Mouse (Mus musculus) kidney, adult 18-20 months (tissue): ENCODE results near the gene Sele.
"Not testable (repeated sequence)": the region's sequence is repeated elsewhere in the genome, so short reads cannot be mapped to it uniquely, and the experiment has no call there.

ENCODE experiments used
- DNase-seq: peaks from one replicate; pipeline ENCODE4 v3.0.0; 2021

Gene Sele

GRCm38 (mm10) chr1:164047934-164048333 lies at the start of gene Sele:
Gene Sele, plus strand, starts transcription at chr1:164048234.
- DNase-seq = no peak

- no peak for DNase-seq
These were observed 46.1 kb upstream of the Sele start for GRCm38 (mm10) chr1:164001831-164002452.

- no peak for DNase-seq
These were observed 43.7 kb upstream of the Sele start for GRCm38 (mm10) chr1:164004311-164004710.

DNA sequence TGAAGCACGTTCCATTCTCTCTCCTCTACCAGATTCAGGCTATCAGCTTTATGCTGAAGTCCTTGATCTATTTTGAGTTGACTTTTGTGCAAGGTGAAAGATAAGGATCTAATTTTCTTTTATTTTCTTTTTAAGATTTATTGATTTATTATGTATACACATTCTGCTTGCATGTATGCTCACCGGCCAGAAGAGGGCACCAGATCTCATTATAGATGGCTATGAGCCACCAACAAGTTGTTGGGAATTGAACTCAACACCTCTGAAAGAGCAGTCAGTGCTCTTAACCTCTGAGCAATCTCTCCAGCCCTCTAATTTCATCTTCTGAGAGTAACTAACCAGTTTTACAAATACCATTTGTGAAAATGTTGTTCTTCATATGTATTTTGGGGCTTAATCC lies 38.8 kb upstream of the Sele start:
- DNase-seq = no peak

- no peak for DNase-seq
These were observed 33.4 kb upstream of the Sele start for GRCm38 (mm10) chr1:164014616-164015015.

GRCm38 (mm10) chr1:164018221-164018896 lies 29.7 kb upstream of the Sele start:
- DNase-seq = peak; percentile 3

DNA sequence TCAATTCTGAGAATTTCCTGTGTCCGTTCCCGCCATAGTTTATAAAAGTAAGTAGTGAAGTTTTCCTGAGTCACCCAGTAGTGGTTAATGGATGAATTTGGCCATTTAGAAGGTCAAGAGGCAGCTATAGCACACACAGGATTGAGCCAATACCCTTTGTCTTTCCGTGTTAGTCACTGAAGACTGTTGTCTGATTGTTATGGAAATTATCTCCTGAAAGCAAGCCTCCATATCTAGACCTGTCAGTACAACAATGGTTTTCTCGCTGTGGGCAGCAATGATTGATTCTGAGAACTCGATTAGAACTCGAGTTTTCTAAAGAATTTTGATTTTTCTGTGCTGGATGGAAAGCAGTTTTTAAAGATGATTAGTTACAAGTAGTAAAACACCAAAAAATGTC lies 28.2 kb upstream of the Sele start:
- no peak for DNase-seq

GRCm38 (mm10) chr1:164020746-164021145 lies 27.3 kb upstream of the Sele start:
- not testable (repeated sequence) for DNase-seq

DNA sequence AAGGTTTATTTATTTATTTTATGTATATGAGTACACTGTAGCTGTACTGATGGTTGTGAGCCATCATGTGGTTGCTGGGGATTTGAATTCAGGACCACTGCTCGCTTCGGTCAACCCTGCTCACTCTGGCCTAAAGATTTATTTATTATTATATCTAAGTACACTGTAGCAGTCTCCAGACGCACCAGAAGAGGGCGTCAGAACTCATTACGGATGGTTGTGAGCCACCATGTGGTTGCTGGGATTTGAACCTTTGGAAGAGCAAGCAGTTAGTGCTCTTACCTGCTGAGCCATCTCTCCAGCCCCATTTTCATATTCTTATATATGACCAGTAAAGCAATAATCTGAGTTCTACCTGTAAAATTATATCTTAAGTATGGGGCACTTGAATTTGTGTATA lies 25.9 kb upstream of the Sele start:
- not testable (repeated sequence) for DNase-seq

GRCm38 (mm10) chr1:164025685-164026084 lies 22.3 kb upstream of the Sele start:
- DNase-seq = no peak

GRCm38 (mm10) chr1:164027416-164027815 lies 20.6 kb upstream of the Sele start:
- peak; percentile 21 for DNase-seq

- DNase-seq = no peak
These were observed 7.5 kb upstream of the Sele start for GRCm38 (mm10) chr1:164040385-164041135.

GRCm38 (mm10) chr1:164043549-164043948 lies 4.5 kb upstream of the Sele start:
- peak; percentile 45 for DNase-seq

DNA sequence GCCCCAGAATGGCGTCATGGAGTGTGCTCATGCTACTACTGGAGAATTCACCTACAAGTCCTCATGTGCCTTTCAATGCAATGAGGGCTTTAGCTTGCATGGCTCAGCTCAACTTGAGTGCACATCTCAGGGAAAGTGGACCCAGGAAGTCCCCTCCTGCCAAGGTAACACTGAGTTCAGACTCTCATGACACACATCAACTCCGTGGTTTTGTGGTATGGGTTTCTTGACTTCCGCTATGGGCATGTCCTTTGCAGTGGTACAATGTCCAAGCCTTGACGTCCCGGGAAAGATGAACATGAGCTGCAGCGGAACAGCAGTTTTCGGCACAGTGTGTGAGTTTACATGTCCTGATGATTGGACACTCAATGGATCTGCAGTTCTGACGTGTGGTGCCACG lies 5.5 kb downstream of the Sele start:
- no peak for DNase-seq

DNA sequence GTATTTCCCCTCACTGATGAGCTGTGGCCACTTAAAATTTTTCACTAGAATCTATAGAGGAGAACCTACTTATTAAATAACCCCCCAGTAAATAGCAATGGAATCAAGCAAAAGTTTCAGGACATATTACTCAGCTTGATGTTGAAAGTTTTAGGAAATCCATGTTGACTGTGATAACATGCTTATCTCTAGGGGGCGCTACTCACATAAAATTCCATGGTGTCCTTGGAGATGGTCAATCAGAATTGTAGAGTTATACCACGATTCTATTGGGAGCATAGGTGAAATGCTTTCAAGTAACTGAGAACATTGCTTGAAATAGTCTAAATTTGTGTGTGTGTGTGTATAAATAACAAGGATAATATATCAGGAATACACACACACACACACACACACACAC lies 6.8 kb downstream of the Sele start:
- no peak for DNase-seq

GRCm38 (mm10) chr1:164060071-164060470 lies 12.0 kb downstream of the Sele start:
- DNase-seq = no peak

GRCm38 (mm10) chr1:164061278-164061677 lies 13.2 kb downstream of the Sele start:
- no peak for DNase-seq

DNA sequence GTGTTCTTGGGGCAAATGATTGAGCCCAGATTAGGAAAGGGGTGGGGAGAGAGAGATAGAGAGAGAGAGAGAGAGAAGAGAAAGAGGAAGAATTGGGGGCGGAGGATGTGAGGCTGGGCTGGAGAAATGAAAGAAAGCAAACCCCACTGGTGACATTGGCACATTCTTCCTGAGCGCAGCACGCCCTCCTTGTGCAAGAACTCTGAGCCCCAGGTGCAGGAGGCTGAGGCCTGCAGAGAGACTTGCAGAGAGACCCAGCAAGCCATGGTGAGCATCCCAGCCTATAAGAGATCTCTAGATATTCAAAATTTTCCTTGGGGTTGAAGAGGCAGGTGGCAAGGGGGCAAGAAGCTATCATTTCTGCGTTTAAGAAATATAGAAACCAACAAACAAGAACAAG lies 13.9 kb downstream of the Sele start, which contains the start of gene Sell:
Sell (plus strand) TSS at position 58 of the 400 bp plus-strand sequence.
- no peak for DNase-seq

- DNase-seq = no peak
These were observed 14.8 kb downstream of the Sele start for GRCm38 (mm10) chr1:164062856-164063255.

- DNase-seq = no peak
These were observed 15.7 kb downstream of the Sele start for GRCm38 (mm10) chr1:164063745-164064144.

GRCm38 (mm10) chr1:164069261-164069660 lies 21.2 kb downstream of the Sele start:
- no peak for DNase-seq

DNA sequence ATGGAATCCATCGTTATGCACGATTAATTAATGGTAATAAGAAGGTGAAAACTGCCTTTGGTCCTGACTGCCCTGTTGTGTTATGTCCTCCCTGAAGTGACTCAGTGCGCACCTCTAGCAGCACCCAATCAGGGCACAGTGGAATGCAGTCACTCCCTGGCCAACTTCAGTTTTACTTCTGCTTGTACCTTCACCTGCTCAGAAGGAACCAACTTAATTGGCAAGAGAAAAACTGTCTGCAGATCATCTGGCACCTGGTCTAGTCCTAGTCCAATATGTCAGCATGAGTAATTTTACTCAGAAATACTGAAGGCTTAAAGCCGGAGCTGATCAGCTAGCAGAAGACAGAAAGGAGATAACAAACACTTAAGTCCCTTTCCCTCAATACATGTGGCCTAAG lies 22.4 kb downstream of the Sele start:
- no peak for DNase-seq

DNA sequence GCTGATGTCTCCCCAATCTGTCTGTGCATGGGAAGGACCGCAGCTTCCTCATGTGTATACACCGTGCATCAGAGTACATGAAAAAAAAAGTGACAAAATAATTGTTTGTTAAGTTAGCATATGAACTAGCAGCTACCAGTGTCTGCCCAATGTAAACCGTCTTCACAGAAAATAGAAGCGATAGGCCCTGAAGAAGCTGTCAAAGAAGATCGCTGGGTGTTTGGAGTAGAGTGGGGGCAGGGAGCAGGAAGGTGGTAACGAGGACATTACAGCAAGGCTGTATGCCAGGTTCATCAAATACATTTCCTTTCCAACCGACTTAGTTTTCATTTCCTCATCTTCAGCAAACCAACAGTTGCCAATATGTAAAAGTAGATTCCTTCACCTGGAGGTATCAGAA lies 23.1 kb downstream of the Sele start:
- no peak for DNase-seq

GRCm38 (mm10) chr1:164072001-164072400 lies 24.0 kb downstream of the Sele start:
- DNase-seq = no peak
